Mouse (Mus musculus) kidney, embryonic 14.5 days (tissue): ENCODE results near the gene Cited1. TPM values are rescaled to one million over a fixed set of nuclear protein-coding genes. Genes with fewer than 3 reads are reported as not detected.
"Not testable (repeated sequence)": the region's sequence is repeated elsewhere in the genome, so short reads cannot be mapped to it uniquely, and the experiment has no call there.

Experiments
- ATAC-seq: fragments of 200-750 bp; cut with Nextera tagmentation; 2 replicates; pipeline ENCODE4 v1.8.0; 2017; ENCODE audit warnings: moderate number of reproducible peaks, mild to moderate bottlenecking, moderate TSS enrichment, moderate library complexity; ENCODE audit not compliant: low FRiP score, low TSS enrichment
- H3K27ac ChIP-seq: fragments of 300-500 bp; sonication (generic); 2 replicates; pipeline ENCODE4 v1.5.1; 2014; ENCODE audit warnings: low read depth, mild to moderate bottlenecking, low read length, moderate library complexity, mixed read lengths
- H3K27me3 ChIP-seq: fragments of 300-500 bp; sonication (generic); 2 replicates; pipeline ENCODE4 v1.6.1; 2014; ENCODE audit warnings: mild to moderate bottlenecking, low read length; ENCODE audit not compliant: control insufficient read depth, insufficient read depth
- H3K36me3 ChIP-seq: fragments of 300-500 bp; sonication (generic); 2 replicates; pipeline ENCODE4 v1.6.1; 2014; ENCODE audit warnings: low read length, mixed read lengths; ENCODE audit not compliant: control insufficient read depth, insufficient read depth
- H3K4me1 ChIP-seq: fragments of 300-500 bp; sonication (generic); 2 replicates; pipeline ENCODE4 v1.6.1; 2014; ENCODE audit warnings: low read length, mixed read lengths; ENCODE audit not compliant: control insufficient read depth, insufficient read depth
- H3K4me2 ChIP-seq: fragments of 300-500 bp; sonication (generic); replicated peaks from 2 replicates; pipeline ENCODE4 v1.6.1; 2014; ENCODE audit warnings: low read depth, mild to moderate bottlenecking, low read length
- H3K4me3 ChIP-seq: fragments of 300-500 bp; sonication (generic); 2 replicates; pipeline ENCODE4 v1.5.1; 2014; ENCODE audit warnings: mild to moderate bottlenecking, low read length
- H3K9ac ChIP-seq: fragments of 300-500 bp; sonication (generic); 2 replicates; pipeline ENCODE4 v1.6.1; 2014; ENCODE audit warnings: low read depth, mild to moderate bottlenecking, low read length, moderate library complexity
- H3K9me3 ChIP-seq: fragments of 300-500 bp; sonication (generic); 2 replicates; pipeline ENCODE4 v1.6.1; 2016; ENCODE audit warnings: low read length; ENCODE audit not compliant: control insufficient read depth
- WGBS: fragments of 180-500 bp; shearing (Covaris S2); extraction: QIAGEN DNeasy Blood & Tissue Kit; methylation state at CpG from one replicate; pipeline ENCODE4 v1.1.7; 2014; 5-methylcytosine and 5-hydroxymethylcytosine counted together
- microRNA-seq: library from miRNA; unstranded; fragments of <30 nt; microRNA quantifications from one replicate; pipeline ENCODE4, GENCODE M21; 2016
- polyA plus RNA-seq: library from polyadenylated mRNA; unstranded; fragments of >200 nt; fragmentation: Nextera tagmentation; extraction: Ambion mirVana; gene quantifications from 2 replicates; pipeline ENCODE4 v1.2.1, GENCODE M21; 2014

Cited1 gene
- polyA plus RNA-seq, 1 experiment from 2014 or later: 167 TPM

DNA sequence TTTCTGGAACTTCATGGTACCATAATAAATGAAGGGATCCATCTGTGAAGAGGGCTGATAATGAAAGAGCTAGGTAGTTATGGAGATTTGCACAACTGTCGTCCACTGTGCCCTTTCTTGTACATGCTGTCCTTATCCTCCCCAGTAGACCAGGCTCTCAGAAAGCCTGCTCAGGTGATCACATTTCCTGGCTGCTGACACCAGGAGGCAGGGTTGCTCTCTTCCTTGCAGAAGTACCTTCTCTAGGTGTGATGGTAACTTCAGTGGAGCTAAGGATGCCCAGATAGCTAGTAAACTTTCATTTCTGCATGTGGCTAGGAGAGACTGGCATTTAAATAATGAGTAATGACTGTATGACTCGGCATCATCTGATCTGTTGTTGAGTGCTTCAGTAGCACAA is 7.6 kb downstream of the Cited1 start:
- no peak overlapping the region for H3K4me2 ChIP-seq
- H3K4me3 ChIP-seq: no peak overlapping the region
- 72% methylated on average over 2 of the region's 2 CpGs for WGBS

DNA sequence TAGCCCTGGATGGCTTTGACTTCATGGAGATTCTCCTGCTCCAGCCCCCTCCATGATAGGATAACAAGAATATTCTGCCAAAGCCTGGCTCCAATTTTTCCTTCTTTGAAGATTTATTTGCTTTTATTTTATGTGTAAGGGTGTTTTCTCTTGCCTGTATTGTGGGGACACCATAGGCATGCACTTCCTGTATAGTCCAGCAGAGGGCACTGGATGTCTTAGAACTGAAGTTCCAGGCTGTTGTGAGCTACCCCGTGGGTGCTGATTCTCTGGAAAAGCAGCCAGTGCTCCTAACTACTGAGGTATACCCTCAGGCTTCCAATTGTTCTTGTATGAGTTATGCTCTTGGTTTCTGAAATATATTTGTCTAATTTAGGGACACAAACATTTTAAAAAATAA is 32.9 kb downstream of the Cited1 start:
- 10% methylated on average over 1 of the region's 1 CpGs for WGBS
- no peak for ATAC-seq
- H3K4me3 ChIP-seq: no peak overlapping the region

More for the DNA sequence above, 7.6 kb downstream of the Cited1 start:
- Histone ChIP-seq H3K9ac (no peak overlapping the region), H3K27ac (no peak overlapping the region), H3K27me3 (no peaks in the 10 kb centered on the region), H3K9me3 (no peaks in the 10 kb centered on the region), H3K36me3 (no peaks in the 10 kb centered on the region), H3K4me1 (no peaks in the 10 kb centered on the region)
- ATAC-seq: no peak

GRCm38 (mm10) chrX:102215356-102215755 is 36.6 kb downstream of the Cited1 start:
- H3K9ac ChIP-seq, H3K9me3 ChIP-seq, H3K36me3 ChIP-seq, ATAC-seq, H3K27ac ChIP-seq, H3K27me3 ChIP-seq, H3K4me2 ChIP-seq, H3K4me1 ChIP-seq, H3K4me3 ChIP-seq: not testable (repeated sequence)
- 51% methylated on average over 8 of the region's 9 CpGs for WGBS

More for the DNA sequence above, 32.9 kb downstream of the Cited1 start:
- H3K9ac ChIP-seq: no peak overlapping the region
- no peak overlapping the region for H3K4me2 ChIP-seq
- H3K9me3 ChIP-seq: no peaks in the 10 kb centered on the region
- no peaks in the 10 kb centered on the region for H3K4me1 ChIP-seq
- no peaks in the 10 kb centered on the region for H3K27me3 ChIP-seq
- H3K36me3 ChIP-seq: no peaks in the 10 kb centered on the region
- no peak overlapping the region for H3K27ac ChIP-seq

Small RNA genes lying within 50 kb of the gene (microRNA-seq; reads per million reads assigned to microRNA genes)
- gene Gm26318: not detected

Other genes starting within 250 kb of the Cited1 start
- 2.0 and 2.6 TPM in 2 replicates for gene Rtl5, start 180.9 kb downstream of the Cited1 start, polyA plus RNA-seq
- 73.2 and 103 TPM in 2 replicates for gene Pin4, start 132.7 kb downstream of the Cited1 start, polyA plus RNA-seq
- gene Ercc6l, start 95.1 kb downstream of the Cited1 start, polyA plus RNA-seq: 10.1 and 19.0 TPM in 2 replicates
- 993 and 1,252 TPM in 2 replicates for gene Rps4x, start 62.8 kb downstream of the Cited1 start, polyA plus RNA-seq